Mouse (Mus musculus): ENCODE results near the gene Raf1. TPM values are rescaled to one million over a fixed set of nuclear protein-coding genes. Genes with fewer than 3 reads are reported as not detected.
"Not testable (repeated sequence)": the region's sequence is repeated elsewhere in the genome, so short reads cannot be mapped to it uniquely, and the experiment has no call there.

Raf1 gene
- polyA plus RNA-seq, 1 experiment from 2014 or later = 135 TPM

GRCm38 (mm10) chr6:115638188-115638587 is 38.2 kb downstream of the Raf1 start:
- H3K4me1 ChIP-seq (replicated peaks); DNase-seq (ENCODE audit: low spot score); H3K4me3 ChIP-seq; H3K27me3 ChIP-seq (ENCODE audit: insufficient read depth, poor library complexity, severe bottlenecking); H3K9me3 ChIP-seq; H3K27ac ChIP-seq: not testable (repeated sequence)
- peaks cover 83% of the 10 kb centered on the region for H3K36me3 ChIP-seq
- 96% methylated on average over 7 of the region's 7 CpGs for WGBS

- no peaks in the 10 kb centered on the region for H3K4me1 ChIP-seq (replicated peaks)
Measured at GRCm38 (mm10) chr6:115634015-115634414, 42.4 kb downstream of the Raf1 start.

GRCm38 (mm10) chr6:115631056-115631795 is 45.2 kb downstream of the Raf1 start:
- Histone ChIP-seq H3K36me3 (peaks cover 99% of the 10 kb centered on the region), H3K4me3 (no peak overlapping the region), H3K27ac (no peak overlapping the region), H3K9me3 (no peaks in the 10 kb centered on the region), H3K27me3 (ENCODE audit: insufficient read depth, poor library complexity, severe bottlenecking) (no peaks in the 10 kb centered on the region), H3K4me1 (replicated peaks) (no peaks in the 10 kb centered on the region)
- WGBS = 83% methylated on average over 3 of the region's 3 CpGs
- no peak for DNase-seq (ENCODE audit: low spot score)

More at GRCm38 (mm10) chr6:115634015-115634414, 42.4 kb downstream of the Raf1 start:
- Histone ChIP-seq H3K4me3 (no peak overlapping the region), H3K9me3 (no peaks in the 10 kb centered on the region), H3K27ac (no peak overlapping the region), H3K27me3 (ENCODE audit: insufficient read depth, poor library complexity, severe bottlenecking) (no peaks in the 10 kb centered on the region), H3K36me3 (peaks cover 94% of the 10 kb centered on the region)
- 96% methylated on average over 2 of the region's 2 CpGs for WGBS
- no peak for DNase-seq (ENCODE audit: low spot score)

GRCm38 (mm10) chr6:115626121-115626520 is 50.3 kb downstream of the Raf1 start:
- DNase-seq (ENCODE audit: low spot score) = no peak
- Histone ChIP-seq H3K4me3 (no peak overlapping the region), H3K27me3 (ENCODE audit: insufficient read depth, poor library complexity, severe bottlenecking) (no peaks in the 10 kb centered on the region), H3K9me3 (no peaks in the 10 kb centered on the region), H3K27ac (no peak overlapping the region), H3K4me1 (replicated peaks) (no peaks in the 10 kb centered on the region), H3K36me3 (peaks cover 99% of the 10 kb centered on the region)
- WGBS = 93% methylated on average over 5 of the region's 5 CpGs

- DNase-seq (ENCODE audit: low spot score) = no peak
- no peak overlapping the region for H3K4me3 ChIP-seq
- H3K4me1 ChIP-seq (replicated peaks) = no peaks in the 10 kb centered on the region
- H3K27ac ChIP-seq = no peak overlapping the region
- H3K9me3 ChIP-seq = no peaks in the 10 kb centered on the region
- H3K27me3 ChIP-seq (ENCODE audit: insufficient read depth, poor library complexity, severe bottlenecking) = no peaks in the 10 kb centered on the region
- WGBS = 91% methylated on average over 1 of the region's 1 CpGs
- H3K36me3 ChIP-seq = peaks cover 99% of the 10 kb centered on the region
Measured at GRCm38 (mm10) chr6:115620942-115621341, 55.5 kb downstream of the Raf1 start.

GRCm38 (mm10) chr6:115619818-115620217 is 56.6 kb downstream of the Raf1 start:
- WGBS = 92% methylated on average over 10 of the region's 10 CpGs
- H3K36me3 ChIP-seq = peaks cover 99% of the 10 kb centered on the region

GRCm38 (mm10) chr6:115615983-115616382 is 60.5 kb downstream of the Raf1 start:
- WGBS = 96% methylated on average over 3 of the region's 3 CpGs
- no peak overlapping the region for H3K27ac ChIP-seq
- H3K4me3 ChIP-seq = no peak overlapping the region
- no peak for DNase-seq (ENCODE audit: low spot score)
- H3K27me3 ChIP-seq (ENCODE audit: insufficient read depth, poor library complexity, severe bottlenecking) = no peaks in the 10 kb centered on the region
- no peaks in the 10 kb centered on the region for H3K4me1 ChIP-seq (replicated peaks)
- peaks cover 99% of the 10 kb centered on the region for H3K36me3 ChIP-seq
- no peaks in the 10 kb centered on the region for H3K9me3 ChIP-seq

More at GRCm38 (mm10) chr6:115619818-115620217, 56.6 kb downstream of the Raf1 start:
- no peak overlapping the region for H3K27ac ChIP-seq
- no peaks in the 10 kb centered on the region for H3K27me3 ChIP-seq (ENCODE audit: insufficient read depth, poor library complexity, severe bottlenecking)
- H3K4me1 ChIP-seq (replicated peaks) = no peaks in the 10 kb centered on the region
- DNase-seq (ENCODE audit: low spot score) = no peak
- H3K4me3 ChIP-seq = no peak overlapping the region
- H3K9me3 ChIP-seq = no peaks in the 10 kb centered on the region

- H3K36me3 ChIP-seq = peaks cover 95% of the 10 kb centered on the region
- no peaks in the 10 kb centered on the region for H3K9me3 ChIP-seq
- H3K27ac ChIP-seq = no peak overlapping the region
- no peaks in the 10 kb centered on the region for H3K27me3 ChIP-seq (ENCODE audit: insufficient read depth, poor library complexity, severe bottlenecking)
- no peak for DNase-seq (ENCODE audit: low spot score)
- no peak overlapping the region for H3K4me3 ChIP-seq
- no peaks in the 10 kb centered on the region for H3K4me1 ChIP-seq (replicated peaks)
Measured at GRCm38 (mm10) chr6:115613793-115614192, 62.6 kb downstream of the Raf1 start.

- 93% methylated on average over 5 of the region's 5 CpGs for WGBS
- peaks cover 72% of the 10 kb centered on the region for H3K36me3 ChIP-seq
- H3K4me3 ChIP-seq = no peak overlapping the region
- DNase-seq (ENCODE audit: low spot score) = no peak
- no peaks in the 10 kb centered on the region for H3K27me3 ChIP-seq (ENCODE audit: insufficient read depth, poor library complexity, severe bottlenecking)
- H3K9me3 ChIP-seq = no peaks in the 10 kb centered on the region
- H3K4me1 ChIP-seq (replicated peaks) = 0 out of 2 replicates have a peak, but pooled peaks cover 9% of the 10 kb centered on the region
- no peak overlapping the region for H3K27ac ChIP-seq
Measured at GRCm38 (mm10) chr6:115610301-115610700, 66.1 kb downstream of the Raf1 start.

GRCm38 (mm10) chr6:115609121-115609520 is 67.3 kb downstream of the Raf1 start:
- Histone ChIP-seq H3K36me3 (peaks cover 62% of the 10 kb centered on the region), H3K27me3 (ENCODE audit: insufficient read depth, poor library complexity, severe bottlenecking) (no peaks in the 10 kb centered on the region), H3K27ac (no peak overlapping the region), H3K4me1 (replicated peaks) (0 out of 2 replicates have a peak, but pooled peaks cover 9% of the 10 kb centered on the region), H3K4me3 (no peak overlapping the region), H3K9me3 (no peaks in the 10 kb centered on the region)
- WGBS = 69% methylated on average over 3 of the region's 3 CpGs
- DNase-seq (ENCODE audit: low spot score) = peak; percentile 40

- WGBS = 77% methylated on average over 4 of the region's 4 CpGs
- Histone ChIP-seq H3K36me3 (peaks cover 45% of the 10 kb centered on the region), H3K4me3 (no peak overlapping the region), H3K27me3 (ENCODE audit: insufficient read depth, poor library complexity, severe bottlenecking) (no peaks in the 10 kb centered on the region), H3K27ac (no peak overlapping the region), H3K9me3 (no peaks in the 10 kb centered on the region), H3K4me1 (replicated peaks) (peaks cover 20% of the 10 kb centered on the region)
- no peak for DNase-seq (ENCODE audit: low spot score)
Measured at GRCm38 (mm10) chr6:115607429-115607828, 69.0 kb downstream of the Raf1 start.

- H3K4me3 ChIP-seq = no peak overlapping the region
- H3K4me1 ChIP-seq (replicated peaks) = peaks cover 25% of the 10 kb centered on the region
- 83% methylated on average over 1 of the region's 1 CpGs for WGBS
- H3K27ac ChIP-seq = no peak overlapping the region
- no peaks in the 10 kb centered on the region for H3K27me3 ChIP-seq (ENCODE audit: insufficient read depth, poor library complexity, severe bottlenecking)
- H3K9me3 ChIP-seq = no peaks in the 10 kb centered on the region
- H3K36me3 ChIP-seq = peaks cover 35% of the 10 kb centered on the region
- DNase-seq (ENCODE audit: low spot score) = no peak
Measured at GRCm38 (mm10) chr6:115606461-115606860, 70.0 kb downstream of the Raf1 start.

- Histone ChIP-seq H3K9me3 (no peaks in the 10 kb centered on the region), H3K4me1 (replicated peaks) (peaks cover 20% of the 10 kb centered on the region), H3K36me3 (peaks cover 13% of the 10 kb centered on the region; the same call in 1 of the 2 replicates), H3K27me3 (ENCODE audit: insufficient read depth, poor library complexity, severe bottlenecking) (no peaks in the 10 kb centered on the region), H3K27ac (peak within 1 kb of the TSS; percentile 92), H3K4me3 (peak within 1 kb of the TSS; percentile 97)
- WGBS = under 1% methylated on average over 61 of the region's 61 CpGs
- peak; percentile 91 for DNase-seq (ENCODE audit: low spot score)
Measured at GRCm38 (mm10) chr6:115601715-115602523, 74.5 kb downstream of the Raf1 start, which contains the start of gene Mkrn2. Gene Mkrn2, plus strand, starts transcription at chr6:115601902.

Data from hindbrain, embryonic 10.5 days (tissue).